Mouse (Mus musculus) urinary bladder, postnatal 10 days (tissue): ENCODE data around the gene Baz1a.

Source experiments
- DNase-seq: peaks from one replicate; pipeline ENCODE4 v3.0.0; 2022; ENCODE audit warnings: low spot score

Gene Baz1a

GRCm38 (mm10) chr12:54859531-54859930, 154.6 kb downstream of the Baz1a start:
- no peak for DNase-seq

- DNase-seq = no peak
Observed at GRCm38 (mm10) chr12:54850551-54850950, 163.6 kb downstream of the Baz1a start.

- no peak for DNase-seq
Observed at GRCm38 (mm10) chr12:54844415-54844814, 169.7 kb downstream of the Baz1a start.
